Mouse (Mus musculus): ENCODE measurements around the gene 1520401A03Rik. TPM values are rescaled to one million over a fixed set of nuclear protein-coding genes. Genes with fewer than 3 reads are reported as not detected.

1520401A03Rik gene
- polyA plus RNA-seq, 2 experiments from 2014 or later, result 0.20 to 0.30 TPM

GRCm38 (mm10) chr17:23742941-23743340, 20.4 kb upstream of the 1520401A03Rik start:
- no peak for ATAC-seq

DNA sequence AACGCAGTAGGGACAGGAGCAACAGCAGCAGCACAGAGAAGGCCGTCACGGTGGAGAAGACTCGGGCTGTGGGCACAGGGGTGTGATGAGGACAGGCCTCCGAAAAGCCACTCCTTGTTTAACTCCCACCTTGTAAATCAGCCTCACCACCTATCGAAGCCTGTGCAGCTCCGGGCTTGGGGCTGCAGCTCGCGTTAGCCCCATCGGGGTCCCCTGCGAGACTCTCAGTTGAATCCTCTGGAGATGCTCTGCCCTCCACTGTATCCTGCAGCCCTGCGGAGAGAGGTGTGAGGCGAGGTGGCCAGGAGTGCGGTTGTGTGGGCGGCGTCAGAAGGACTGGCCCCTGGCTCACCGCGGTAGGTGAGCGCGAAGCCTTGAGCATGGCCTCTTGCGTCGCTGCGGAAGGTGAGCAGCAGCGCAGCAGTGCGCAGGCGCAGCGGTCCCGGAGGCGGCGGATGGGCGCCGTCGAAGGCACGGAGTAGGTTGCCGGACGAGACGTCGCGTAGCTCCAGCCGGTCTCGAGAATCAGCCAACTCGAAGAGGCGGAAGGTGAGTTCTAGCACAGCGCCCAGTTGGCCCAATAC, 19.7 kb upstream of the 1520401A03Rik start:
- ATAC-seq, result peak; percentile 48

DNA sequence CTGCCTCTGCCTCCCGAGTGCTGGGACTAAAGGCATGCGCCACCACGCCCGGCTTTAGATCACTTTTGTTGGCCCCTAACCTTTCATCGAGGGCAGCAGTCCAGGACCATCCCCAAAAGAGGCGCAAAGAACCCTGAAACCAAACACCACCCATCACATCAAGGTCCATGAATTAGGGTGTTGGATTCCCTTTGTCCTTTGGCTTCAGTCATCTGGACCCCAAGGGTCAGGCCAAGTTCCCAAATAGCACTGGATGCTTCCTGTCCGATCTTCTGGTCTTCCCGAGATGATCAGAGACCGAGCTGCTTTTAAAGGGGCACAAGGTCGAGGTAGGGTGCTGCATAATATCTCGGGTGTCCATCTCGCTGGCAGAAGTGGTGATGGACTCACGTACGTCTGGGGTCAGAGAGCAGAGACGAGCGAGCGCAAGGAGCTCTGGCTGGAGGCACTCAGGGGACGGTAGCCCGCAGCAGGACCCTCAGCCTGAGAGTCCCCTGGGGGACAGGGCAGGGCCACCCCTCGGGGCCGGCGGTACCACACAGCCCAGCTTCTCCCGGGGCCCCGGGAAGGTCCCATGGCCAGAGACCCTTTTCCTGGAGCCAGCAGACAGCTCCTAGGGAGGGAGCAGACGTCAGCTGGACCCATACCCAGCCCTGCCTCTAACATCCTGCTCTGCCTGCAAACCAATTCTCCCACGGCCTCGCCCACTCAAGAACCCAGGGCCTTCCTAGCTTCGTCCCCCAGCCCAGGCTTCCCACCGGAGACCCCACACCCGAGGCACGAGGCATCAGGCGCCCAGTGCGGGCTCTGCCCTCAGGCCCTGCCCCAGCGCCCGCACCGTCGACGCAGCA, 19.0 kb upstream of the 1520401A03Rik start:
- no peak for ATAC-seq

DNA sequence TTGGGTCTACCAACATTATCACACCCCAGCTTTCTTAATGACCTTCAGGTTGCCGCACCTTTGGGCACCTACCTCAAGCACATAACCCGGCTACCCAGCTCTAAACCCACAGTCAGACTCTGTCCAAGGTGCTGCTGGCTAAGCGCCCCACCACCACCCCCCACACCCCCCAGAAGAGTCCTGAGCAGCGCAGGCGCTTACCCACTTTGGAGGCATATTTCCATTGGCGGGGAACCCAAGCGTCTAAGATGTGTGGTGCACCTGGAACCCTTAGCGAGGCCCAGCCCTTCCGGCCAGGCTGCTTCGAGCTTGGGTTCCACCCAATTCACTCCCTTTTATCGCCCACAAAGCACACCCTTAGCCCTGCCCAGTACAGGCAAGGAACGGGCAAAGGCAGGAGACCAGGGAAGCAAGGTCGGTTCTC, 18.0 kb upstream of the 1520401A03Rik start, which contains the start of gene Paqr4:
Paqr4 (minus strand) TSS at position 270 of the 424 bp plus-strand sequence.
- ATAC-seq, result peak; percentile 23

GRCm38 (mm10) chr17:23740136-23740584, 17.6 kb upstream of the 1520401A03Rik start:
- ATAC-seq, result peak; percentile 85

- peak; percentile 16 for ATAC-seq
Measured at GRCm38 (mm10) chr17:23739202-23740135, 16.9 kb upstream of the 1520401A03Rik start.

GRCm38 (mm10) chr17:23738836-23739201, 16.2 kb upstream of the 1520401A03Rik start:
- ATAC-seq, result no peak

DNA sequence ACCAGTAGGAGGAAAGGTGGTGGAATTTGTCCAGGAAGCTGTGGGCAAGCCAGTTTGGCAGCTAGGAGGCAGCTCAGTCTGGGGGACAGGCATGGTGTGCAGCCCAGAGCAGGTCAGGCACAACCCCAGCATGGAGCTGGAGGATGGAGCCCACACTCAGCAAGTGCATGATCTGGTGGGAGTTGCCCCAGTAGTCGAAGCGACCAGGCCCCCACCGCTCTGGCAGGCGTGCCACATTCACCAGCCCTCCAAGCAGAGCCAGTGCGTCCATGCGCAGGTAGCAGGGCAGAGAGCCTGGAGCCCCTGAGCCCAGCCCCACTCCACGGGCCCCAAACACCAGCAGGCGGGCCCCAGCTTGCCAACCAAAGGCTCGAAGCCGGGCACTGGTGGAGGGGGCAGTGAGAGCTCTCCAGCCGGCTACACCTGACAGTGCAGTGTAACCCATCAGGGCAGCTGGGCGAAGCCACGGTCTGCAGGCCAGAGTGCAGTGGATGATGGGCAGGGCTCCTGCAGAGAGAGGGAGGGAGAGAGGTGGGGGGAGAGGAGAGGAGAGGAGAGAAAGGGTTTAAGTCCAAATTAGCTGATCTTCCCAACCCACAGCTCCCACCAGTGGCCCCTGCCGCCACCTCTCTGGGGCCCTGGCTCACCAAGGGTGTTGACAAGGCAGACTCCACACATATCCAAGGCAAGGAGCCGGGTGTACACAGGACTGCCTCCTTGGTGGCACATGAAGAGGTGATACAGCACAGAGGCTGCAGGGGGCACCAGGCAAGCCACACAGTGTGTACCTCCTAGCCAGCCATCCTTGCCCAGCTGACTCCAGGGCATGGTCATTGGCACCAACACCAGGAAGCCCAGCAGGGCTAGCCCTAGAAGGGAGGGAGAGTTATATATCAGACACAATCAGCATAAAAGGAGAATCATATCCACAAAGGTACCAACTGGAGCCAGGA, 15.2 kb upstream of the 1520401A03Rik start:
- ATAC-seq, result no peak

GRCm38 (mm10) chr17:23734341-23734740, 11.8 kb upstream of the 1520401A03Rik start:
- no peak for ATAC-seq

DNA sequence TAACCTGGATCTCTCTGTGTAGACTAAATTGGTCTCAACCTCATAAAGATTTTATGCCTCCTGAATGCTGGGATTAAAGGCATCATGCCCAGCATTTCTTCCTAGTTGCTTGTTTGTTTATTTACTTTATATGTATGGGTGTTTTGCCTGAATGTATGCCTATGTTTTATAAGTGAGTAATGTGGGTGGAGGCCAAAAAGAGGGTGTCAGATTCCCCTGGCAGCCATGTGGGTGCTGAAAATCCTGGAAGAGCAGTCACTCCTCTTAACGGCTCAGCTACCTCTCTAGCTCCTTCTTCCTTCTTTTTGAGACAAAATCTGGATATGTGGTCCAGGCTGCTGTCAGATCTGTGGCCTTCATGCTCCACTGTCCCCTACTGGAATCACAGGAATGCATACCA, 7.9 kb upstream of the 1520401A03Rik start:
- ATAC-seq, result no peak

GRCm38 (mm10) chr17:23726758-23727142, 4.2 kb upstream of the 1520401A03Rik start:
- ATAC-seq, result no peak

- ATAC-seq, result peak; percentile 97
Measured at GRCm38 (mm10) chr17:23725999-23726757, 3.6 kb upstream of the 1520401A03Rik start, which contains the start of gene Pkmyt1. Pkmyt1 (plus strand) TSS chr17:23726336.

- ATAC-seq, result no peak
Measured at GRCm38 (mm10) chr17:23725477-23725876, 2.9 kb upstream of the 1520401A03Rik start.

DNA sequence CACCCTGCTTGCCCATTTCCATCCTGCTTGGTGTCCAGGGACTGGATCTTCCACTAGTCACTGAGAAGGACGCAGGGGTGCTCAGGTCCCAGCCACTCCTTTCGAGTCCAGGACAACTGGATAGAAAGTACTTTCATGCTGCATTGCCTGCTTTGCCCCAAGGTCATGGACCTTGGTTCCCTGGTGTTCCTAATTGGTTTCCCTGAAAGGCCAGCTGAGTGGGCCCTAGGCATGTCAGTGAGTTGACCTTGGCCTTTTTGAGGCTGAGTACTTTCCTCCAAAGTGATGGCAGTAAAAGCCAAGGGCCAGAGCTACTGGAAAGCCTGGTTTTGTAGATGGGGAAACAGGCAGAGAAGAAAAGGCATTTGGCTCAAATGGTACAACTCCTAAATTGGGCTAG, 697 bp downstream of the 1520401A03Rik start:
- no peak for ATAC-seq

GRCm38 (mm10) chr17:23719455-23719854, 3.1 kb downstream of the 1520401A03Rik start:
- ATAC-seq, result no peak

DNA sequence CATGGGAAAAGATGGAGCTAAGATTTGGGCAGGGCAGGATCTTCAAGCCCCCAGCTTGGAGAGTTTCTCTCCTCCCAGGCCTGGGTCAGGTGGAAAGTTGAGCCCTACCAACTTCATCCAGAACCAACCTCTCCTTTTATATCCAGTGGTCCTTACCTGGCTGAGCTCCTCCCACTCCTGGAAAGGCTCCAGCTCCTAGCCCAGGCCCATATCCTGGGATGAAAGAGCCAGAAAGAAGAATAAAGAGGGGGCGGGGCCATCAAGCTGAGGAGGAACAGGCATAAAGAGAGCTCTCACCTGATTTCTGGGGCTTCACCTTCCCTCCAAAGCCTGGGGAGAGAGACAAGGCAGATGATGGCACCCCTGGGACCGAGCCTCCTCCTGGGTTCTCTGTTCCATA, 5.6 kb downstream of the 1520401A03Rik start:
- ATAC-seq, result no peak

GRCm38 (mm10) chr17:23706212-23706611, 16.4 kb downstream of the 1520401A03Rik start:
- peak; percentile 62 for ATAC-seq

DNA sequence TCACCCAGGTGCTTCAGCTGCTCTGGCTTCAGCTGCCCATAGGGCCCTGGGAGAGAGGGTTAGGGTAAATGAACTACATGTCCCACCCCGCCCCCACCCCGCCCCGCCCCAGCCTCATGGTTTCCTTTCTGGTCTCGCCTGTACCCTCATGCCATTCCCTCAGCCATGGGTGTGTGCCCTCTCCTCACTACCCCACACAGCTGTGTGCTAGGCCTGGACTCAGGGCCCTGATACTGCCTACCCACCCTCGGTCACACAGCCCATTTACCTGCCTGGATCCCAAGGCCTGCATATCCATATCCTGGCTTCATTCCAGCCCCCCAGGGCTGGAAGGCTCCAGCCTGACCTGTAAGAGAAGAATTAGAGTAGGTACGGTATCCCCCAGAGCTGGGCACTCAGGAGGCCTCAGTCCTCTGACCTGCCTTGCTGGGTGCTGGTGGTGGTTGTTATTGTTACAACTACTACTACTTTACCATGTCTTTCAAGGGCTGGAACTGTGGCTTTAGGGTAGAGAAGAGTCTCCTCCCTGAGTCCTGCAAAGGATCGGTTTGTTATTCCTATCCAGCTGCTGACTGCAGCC, 17.0 kb downstream of the 1520401A03Rik start:
- ATAC-seq, result no peak

GRCm38 (mm10) chr17:23704741-23705140, 17.8 kb downstream of the 1520401A03Rik start:
- no peak for ATAC-seq

- no peak for ATAC-seq
Measured at GRCm38 (mm10) chr17:23703301-23703700, 19.3 kb downstream of the 1520401A03Rik start.

All from CD4-positive, CD25-positive, alpha-beta regulatory T cell, adult 4 months (primary cell).